Mouse (Mus musculus) brain, adult 2 months (tissue): ENCODE data around the gene Disc1.

Source experiments
- DNase-seq: peaks from one replicate; pipeline ENCODE4 v3.0.0; 2011; ENCODE audit warnings: low read depth, low spot score

Disc1 gene

DNA sequence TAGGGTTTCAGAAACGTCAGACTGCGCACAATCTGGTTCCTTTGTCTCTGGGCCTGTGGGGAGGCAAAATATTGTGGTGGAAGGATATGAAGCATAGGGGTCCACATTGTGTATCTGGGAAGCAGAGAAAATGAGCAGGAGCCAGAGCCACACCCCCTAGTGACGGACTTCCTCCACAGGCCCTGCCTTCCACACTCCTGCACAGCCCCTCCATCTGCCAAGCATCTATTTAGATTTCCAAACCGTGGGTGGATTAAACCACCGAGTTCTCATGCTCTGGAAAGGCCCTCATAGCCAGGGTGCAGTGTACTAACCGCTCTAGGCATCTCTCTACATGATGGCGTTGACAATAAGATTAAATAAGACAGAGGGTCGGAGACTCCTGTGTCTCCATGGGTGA is 124.0 kb downstream of the Disc1 start:
- peak; percentile 45 for DNase-seq

DNA sequence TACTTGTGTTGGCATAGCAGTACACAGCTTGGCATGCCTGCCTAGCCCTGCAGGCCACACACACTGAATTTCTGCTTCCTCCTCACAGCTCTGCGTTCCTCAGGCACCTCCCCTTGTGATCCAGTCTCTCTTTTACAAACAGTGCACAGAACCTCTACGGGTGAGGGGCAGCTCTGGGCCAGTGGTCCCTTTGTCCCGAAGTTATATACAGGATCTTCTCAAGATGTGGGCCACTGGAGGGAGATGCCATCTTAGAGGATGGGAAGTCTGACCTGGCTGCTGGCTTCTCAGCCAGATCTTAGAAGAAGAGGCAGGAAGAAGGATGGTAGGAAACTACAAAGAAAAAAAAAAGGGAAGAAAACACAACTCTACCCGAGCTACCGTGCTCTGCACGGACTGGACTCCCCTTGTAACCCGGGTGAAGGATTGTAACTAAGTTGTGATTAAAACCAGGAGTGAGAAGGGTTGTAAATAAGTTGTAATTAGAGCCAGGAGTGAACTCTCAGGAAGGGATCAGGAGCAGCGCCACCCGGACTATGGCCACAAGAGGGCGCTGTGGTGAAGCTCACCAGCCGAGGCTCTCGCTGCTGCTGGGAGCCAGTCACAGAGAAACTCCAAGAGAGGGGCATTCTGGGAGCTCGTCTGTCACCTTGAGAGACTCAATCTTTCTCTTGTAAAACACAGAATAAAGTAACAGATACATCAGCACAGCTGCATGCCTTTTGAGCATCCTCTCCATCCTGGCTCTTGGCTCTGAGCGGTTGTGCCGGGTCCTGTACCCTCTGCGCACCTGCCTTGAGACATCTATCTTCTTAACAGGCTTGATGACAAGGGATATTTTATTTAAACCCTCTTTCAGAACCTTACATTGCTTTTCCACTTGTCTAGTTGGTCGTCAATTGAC is 129.8 kb downstream of the Disc1 start:
- peak; percentile 88 for DNase-seq

DNA sequence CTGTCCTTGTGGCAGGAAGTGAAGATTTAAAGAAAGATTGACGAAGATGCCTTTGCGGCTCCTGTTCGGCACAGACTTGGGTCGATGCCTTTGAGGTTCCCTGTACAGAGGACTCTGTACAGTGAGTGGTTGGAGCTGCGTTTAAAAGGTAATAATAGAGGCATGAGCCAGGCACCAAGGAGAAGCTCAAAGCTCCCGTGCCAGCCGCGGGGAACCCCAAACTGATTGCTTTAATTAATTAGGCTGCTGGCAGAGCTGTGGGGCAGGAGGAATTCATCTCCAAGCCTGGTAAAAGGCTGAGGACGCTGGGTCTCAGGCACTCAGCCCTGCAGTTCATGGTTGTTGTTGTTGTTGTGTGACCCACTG is 130.4 kb downstream of the Disc1 start:
- no peak for DNase-seq

DNA sequence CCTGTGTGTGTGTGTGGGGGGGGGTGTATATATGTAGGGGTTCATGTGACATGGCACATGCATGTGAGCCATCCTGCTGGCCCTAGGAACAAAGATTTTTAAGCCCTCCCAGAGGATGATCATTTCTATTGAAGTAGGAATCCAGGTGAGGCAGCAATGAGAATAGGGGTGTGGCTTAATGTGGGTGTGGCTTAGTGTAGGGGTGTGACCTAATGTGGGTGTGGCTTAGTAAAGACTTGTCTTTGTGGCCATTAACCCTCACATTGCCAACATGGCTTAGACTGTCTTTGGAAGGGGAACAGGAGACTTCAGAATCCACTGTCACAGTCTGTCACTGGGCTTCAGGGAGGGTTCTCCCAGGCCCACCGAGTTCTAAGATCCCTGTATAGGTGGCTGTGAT is 130.9 kb downstream of the Disc1 start:
- no peak for DNase-seq

DNA sequence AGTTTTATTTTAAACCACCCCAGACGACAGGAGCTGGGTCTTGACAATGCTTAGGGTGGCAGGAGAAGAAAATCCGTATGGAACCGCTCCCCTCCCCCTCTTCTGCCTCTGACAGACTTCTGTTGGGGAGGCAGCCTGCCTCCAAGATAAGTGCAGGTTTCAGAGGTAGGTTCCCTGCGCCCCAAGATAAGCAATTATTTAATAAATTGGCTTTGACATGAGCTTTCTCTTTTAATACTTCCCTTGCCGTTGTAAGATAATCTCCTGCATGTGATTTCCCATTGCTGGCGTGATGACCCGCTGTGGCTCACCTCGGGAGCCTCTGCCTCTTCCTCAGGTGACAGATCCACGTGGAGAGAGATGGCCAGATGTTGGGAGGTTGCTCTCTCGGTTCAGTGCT is 133.0 kb downstream of the Disc1 start:
- no peak for DNase-seq

DNA sequence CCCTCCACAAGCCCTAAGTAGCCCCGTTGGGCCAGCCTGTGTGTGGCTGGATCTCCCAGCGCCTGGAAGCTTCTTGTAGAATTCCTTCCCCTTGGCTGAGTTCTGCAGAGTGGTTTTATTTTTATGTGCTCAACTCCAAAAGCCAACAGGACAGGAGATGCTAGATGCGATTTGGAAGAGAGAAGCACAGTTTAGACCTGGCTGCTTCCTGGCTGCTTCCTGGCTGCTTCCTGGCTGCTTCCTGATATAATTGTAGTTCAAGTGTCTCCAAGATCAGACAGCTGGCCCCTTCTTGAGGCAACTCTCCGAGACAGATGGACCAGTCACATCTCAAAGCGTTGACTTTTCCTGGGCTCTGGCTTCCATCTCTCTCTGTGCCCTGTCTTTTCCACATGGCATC is 139.7 kb downstream of the Disc1 start:
- no peak for DNase-seq

DNA sequence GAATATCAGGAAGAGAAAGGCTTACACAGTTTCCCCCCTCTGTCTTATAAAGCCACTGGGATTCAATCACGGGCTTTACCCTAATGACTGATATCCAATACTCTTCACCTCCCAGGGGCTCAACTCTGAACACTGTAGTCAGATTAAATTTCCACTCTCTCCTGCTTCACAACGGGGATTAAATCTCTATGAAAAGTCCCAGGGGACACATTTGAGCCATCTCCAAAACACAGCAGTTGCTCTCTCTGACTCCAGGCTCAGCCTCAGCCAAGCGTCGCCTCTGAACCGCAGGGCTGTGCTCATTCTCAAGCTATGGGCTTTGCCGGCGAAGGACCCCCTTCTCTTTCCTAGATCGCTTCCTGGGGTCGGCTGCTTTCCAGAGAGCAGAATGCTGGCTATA is 141.1 kb downstream of the Disc1 start:
- no peak for DNase-seq

DNA sequence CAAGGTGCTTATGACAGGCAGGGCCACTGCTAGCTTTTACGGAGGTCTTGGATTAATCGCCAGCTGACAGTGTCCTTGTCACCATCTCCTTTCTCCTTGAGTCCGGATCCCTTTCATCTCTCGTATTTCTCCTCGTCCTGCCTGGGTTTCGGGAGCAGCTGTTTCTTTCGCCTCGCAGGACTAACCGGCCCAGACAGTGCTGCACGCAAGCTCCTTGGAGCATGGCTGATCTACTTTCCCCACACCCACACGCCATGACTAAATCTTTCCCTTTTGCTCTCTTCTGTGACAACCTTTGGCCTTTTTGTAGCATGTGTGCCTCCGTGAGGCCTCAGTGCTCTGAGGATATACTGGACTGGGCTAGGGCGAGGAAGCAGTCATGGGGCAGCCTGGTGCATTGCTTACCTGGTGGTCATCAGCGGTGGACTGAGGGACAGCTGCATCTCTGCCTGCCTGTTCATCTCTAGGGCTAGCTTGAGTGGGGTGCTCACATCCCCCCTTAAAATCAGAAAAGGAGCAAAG is 142.6 kb downstream of the Disc1 start:
- DNase-seq: no peak

DNA sequence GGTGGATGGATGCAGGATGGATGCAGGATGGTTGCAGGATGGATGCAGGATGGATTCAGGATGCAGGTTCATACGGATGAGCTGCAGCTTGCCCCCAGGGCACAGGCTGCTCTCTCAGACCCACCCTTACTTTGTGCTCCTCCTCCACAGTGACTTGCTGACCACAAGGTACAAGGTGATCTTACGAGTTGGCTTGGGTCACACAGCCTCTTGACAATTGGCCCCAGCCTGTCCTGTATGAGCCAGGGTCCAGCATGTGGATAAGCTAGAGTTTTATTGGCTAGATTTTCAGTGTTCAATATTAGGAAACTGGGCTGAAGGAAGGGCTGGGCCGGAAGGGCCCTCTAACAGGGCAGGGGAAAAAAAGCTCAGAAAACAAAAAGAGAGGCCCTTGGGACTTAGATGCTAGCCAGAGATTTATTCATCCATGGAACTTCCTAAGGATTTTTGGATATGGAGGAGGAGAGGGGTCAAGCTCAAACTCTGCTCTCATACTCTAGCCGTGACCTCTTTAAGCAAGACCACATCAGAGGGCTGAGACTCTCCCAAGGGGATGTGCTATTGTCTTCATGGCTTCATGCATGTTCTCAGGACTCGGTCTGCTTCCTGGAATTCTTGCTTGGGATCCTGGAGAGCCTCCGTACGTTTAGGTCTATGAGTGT is 143.5 kb downstream of the Disc1 start:
- DNase-seq: no peak

DNA sequence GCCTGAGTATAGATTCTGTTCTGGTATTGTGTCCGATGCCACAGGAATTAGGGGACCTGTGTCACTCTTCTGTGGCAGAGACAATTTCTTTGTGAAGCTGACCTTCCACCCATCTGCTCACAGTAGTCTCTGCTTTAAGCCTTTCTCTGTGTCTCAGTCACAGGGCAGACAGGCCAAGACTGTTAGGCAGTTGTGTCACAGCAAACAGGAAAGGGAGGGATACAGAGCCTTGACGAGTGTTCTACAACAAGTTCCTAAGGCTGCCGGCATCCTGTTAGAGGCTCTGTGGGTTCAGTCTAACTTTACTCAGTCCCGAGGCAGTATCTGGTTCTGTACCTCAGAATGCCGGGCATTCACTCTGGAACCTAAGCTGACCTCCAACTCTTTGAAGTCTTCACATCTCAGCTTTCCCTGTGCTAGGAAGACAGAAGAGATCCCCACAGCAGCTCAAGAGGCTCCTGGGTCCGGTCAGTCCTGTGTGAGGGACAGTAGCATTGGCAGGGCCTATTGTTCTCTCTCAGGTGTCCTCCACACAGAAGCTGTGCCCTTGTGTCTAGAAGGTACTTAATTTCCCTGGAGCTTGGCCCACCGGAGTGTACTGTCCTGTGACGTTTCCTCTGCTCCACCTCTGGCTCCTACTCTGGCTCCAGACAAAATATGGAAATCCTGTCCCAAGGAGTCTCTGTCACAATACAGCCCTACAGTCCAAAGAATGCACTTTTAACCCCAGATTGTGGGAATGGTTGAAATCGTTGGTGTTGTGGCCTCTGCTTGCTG is 144.6 kb downstream of the Disc1 start:
- DNase-seq: no peak

DNA sequence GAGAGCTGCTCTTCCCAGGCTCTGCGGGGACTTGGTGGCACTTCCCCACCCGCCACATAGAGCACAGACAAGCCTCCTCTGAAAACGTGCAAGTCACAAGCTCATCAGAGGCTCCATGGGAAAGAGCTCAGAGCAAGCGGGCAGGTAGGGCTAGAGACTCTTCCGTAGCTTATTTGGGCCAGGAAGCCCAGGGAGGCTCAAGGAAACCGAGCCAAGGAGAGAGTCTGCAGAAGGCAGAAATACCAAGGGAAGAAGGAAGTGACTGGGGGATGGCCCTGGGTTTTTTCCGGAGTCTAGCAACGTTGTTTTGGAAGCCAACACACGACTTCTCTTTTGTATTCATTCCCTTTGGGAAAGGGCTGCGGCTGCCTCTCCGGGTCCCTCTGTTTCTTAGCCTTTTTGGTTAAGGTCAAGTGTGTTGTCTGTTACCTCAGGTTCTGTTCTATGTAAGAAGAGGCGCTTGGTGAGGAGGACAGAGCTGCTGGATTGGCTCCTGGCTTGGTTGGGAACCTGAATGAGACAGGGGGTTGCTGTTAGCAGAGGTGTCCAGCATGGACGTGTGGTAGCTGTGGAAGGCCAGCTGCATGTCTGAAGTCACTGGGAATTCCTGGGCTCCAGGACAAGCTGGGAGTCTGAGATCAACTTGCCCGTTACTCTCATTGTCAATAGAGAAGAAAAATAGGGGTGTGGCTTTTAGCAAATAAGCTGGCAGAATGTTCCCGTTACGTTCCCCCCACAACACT is 145.4 kb downstream of the Disc1 start:
- DNase-seq: no peak

DNA sequence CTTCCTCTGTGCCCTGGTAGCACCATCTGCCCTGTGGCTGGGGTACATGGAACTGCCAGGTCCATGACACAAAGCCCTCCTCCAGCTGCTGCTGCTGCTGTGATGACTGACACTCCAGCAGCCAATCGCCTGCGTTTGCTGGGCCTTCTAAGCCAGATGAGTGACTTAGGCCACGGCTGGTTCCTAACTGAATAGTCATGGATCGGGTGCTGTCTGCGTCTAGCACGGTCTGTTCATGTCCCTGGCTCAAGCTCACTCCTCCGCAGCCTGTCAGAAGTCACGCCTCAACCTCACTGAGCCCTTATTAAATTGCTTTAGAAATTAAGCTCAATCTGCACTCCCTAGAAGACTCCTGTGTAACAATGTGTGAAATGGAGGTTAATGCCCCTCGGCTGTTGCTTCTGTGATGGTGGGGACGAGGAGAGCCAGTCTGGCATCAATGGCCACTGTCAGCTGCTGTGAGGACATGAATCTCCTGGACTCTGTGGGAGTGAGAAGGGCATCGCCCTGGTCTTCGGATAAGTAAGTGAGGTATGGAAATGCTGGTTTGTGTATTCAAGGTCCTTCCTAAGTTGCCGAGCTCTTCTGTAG is 146.4 kb downstream of the Disc1 start:
- no peak for DNase-seq

DNA sequence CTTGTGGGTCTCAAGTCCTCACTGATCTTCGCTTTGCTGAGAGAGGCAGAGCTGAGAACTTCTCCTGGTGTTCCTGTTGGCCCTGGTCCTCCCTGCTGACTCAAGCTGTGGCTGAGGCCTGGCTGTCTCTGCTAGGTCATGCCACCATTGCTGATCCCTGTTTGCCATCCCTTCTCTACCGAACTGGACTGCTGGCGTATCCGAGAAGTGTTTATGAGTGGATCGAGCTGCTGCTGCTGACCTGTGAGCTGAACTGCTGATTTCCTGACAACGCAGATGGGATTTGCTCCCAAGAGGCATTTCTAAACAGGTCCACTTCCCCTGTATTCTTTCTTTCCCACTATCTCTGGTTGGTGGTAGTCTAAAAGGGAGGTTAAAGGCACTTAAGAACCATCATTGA is 147.7 kb downstream of the Disc1 start:
- no peak for DNase-seq

DNA sequence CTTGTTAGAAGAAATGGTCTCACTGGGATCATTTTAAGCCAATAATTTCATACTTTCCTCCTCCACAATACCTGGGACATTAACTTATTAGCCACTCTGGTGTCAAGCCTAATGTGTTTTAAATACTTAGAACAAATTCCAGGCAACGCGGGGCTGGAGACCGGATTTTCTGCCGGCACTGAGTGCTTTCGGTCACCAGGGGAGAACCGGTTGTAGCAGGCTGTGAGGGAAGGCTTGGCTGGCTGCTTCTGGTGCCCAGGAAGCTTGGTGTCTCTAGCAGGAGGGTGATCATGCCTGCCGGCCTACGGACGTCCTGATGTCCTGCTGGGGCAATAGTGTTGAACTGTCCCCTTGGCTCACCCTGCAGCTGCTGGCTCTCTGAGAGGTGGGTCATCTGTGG is 149.0 kb downstream of the Disc1 start:
- no peak for DNase-seq

DNA sequence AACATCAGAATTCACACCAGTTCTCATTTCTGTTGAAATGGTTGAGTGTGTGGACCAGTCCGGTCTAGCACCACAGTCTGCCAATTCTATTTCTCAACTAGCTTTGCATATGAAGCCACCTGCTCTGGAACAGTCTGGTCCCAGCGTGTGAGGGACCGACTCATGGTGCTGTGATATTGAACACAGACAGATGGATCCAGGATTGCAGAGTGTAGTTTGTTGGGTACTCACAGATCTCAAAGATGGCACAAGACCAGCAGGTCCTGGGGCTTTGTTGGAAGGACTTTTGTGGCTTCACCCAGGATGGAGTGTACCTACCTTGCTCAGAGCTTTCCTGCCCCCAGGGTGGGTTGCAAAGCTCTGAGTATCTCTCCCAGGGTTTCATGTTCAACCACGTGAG is 151.6 kb downstream of the Disc1 start:
- peak; percentile 75 for DNase-seq

DNA sequence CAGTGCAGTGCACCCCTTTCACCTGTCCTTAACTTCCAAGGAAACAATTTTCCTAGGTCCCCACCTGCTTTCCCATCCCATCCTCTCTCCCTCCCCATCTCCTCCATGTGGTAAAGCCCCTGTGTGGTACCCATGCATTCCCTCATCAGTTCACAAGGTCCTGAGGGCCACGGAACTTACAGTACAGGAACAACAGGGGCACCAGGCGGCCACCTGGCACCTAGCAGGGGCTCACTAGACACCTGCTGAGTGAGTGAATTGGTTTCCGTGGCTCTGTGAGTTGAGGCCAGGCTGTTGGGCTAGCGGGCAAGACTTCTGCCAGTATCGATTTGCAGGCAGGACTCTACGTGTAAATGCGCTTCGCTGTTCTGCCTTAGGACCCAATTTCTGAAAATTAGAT is 152.4 kb downstream of the Disc1 start:
- no peak for DNase-seq

DNA sequence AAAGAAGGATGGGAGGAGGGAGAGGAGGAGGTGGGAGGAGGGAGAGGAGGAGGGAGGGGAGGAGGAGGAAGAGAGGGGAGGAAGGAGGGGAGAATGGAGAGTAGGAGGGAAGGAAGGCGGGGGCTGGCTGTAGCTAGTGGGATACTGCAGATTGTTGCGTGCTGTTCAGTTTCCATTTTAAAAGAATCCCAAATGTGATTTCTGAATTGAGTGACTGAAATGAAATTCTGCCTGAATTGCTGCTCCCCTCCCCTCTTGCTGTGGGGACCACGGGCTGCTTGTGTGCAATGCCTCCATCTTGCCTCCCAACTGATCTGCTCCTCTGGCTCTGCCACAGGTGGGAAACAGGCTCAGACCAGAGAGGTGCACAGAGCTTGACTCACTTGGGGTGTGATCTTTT is 153.0 kb downstream of the Disc1 start:
- peak; percentile 47 for DNase-seq

DNA sequence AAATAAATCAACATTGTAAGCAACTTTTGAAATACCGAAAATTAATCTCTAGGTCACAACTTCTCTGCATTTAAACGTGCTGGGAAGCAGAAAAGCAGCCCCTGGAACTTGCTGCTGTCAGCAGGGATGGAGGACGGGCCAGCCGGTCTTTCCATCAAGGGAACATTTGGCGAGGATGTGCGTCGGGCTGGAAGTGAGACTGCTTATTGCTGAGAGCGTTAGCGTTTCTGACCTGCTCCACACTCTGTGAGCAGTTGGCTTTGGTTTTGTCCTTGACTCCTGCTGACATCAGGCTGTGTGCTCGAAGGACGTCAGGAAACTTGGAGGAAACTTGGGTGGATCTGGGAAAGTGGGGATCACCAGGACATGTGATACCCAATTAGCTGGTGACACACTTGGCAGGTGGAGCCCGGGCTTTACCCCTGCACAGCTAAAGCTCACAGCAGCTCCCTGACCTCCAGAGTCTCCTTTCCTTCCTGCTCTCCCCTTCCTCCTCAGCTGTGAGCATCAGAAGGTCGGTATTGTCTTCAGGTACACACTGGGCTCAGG is 158.7 kb downstream of the Disc1 start:
- no peak for DNase-seq

DNA sequence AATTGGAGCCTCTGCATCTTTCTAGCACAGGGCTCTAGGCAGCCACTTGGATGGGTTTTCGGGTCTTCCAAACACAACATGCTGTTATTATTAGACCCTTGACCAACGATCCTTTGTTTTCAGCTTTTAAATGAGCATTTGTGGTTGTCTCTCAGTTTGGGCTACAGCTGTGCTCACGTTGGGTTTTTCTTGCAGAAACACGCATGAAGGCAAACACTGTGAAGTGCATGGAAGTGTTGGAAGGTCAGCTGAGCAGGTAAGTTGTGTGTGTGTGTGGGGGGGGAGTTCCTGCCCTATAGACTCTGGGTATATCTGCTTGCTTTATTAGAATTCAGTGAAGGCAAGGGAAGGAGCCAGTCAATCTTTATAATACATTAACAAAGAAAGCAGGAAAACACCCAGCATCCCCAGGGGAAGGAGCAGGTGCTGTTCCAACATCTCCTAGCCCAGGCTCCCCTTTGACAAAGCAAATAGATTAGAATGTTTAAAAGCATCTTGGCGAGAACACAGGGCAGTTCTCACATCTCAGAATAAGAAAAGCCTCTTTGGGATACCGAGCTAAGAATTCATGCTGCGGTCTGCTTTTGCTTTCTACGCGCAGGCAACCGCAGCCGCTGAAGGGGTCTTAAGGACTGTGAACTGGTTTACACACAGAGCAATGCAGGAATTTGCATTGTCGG is 164.0 kb downstream of the Disc1 start:
- peak; percentile 27 for DNase-seq

DNA sequence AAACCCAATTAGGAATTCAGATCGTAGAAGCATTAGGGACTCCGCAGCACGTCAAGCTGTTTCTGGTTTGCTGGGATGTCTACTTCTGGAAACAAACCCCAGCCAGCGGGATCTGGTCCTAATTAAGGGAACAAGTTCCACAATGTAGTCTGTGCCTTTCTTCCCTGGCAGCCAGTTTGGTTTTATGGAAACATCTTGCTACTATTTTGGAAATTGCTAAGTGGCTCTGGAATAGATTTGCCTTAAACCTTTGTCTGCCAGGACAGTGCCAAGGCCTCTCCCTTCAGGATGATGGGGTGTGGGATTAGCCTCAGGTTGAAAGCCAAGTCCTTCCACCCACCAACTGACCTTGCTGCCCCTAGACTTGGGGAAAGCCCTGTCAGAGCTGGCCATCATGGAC is 164.7 kb downstream of the Disc1 start:
- DNase-seq: peak; percentile 86
